Mouse (Mus musculus) lung, postnatal 36 days (tissue): ENCODE measurements around the gene Irf9.
A peak's percentile ranks its signal among the peaks of the same experiment; 100 is the strongest.

Source experiments
- DNase-seq: peaks from one replicate; pipeline ENCODE4 v3.0.0; 2022; ENCODE audit warnings: mixed read lengths

Gene Irf9

GRCm38 (mm10) chr14:55616844-55617243, 13.5 kb downstream of the Irf9 start:
- no peak for DNase-seq

GRCm38 (mm10) chr14:55617822-55618221, 14.5 kb downstream of the Irf9 start, which contains the start of gene Rec8:
Gene Rec8 (plus strand): TSS chr14:55618037.
- peak; percentile 57 for DNase-seq

- no peak for DNase-seq
Measured at GRCm38 (mm10) chr14:55618486-55619195, 15.3 kb downstream of the Irf9 start.

- DNase-seq = no peak
Measured at GRCm38 (mm10) chr14:55628077-55628827, 24.9 kb downstream of the Irf9 start.

- DNase-seq = peak; percentile 76
Measured at GRCm38 (mm10) chr14:55629312-55629711, 25.9 kb downstream of the Irf9 start.

- DNase-seq = peak; percentile 18
Measured at GRCm38 (mm10) chr14:55634874-55635522, 31.6 kb downstream of the Irf9 start.

- DNase-seq = peak; percentile 95
Measured at GRCm38 (mm10) chr14:55635523-55636007, 32.2 kb downstream of the Irf9 start, which contains the start of gene Ipo4. Gene Ipo4 (minus strand): TSS chr14:55635957.

GRCm38 (mm10) chr14:55637795-55638194, 34.4 kb downstream of the Irf9 start, which contains the start of gene Gm49378:
Gene Gm49378 (minus strand): TSS chr14:55637895.
- DNase-seq = no peak

- no peak for DNase-seq
Measured at GRCm38 (mm10) chr14:55640816-55641215, 37.4 kb downstream of the Irf9 start.

- DNase-seq = no peak
Measured at GRCm38 (mm10) chr14:55641291-55641690, 37.9 kb downstream of the Irf9 start.

- no peak for DNase-seq
Measured at GRCm38 (mm10) chr14:55642679-55643059, 39.3 kb downstream of the Irf9 start.

- DNase-seq = peak; percentile 84
Measured at GRCm38 (mm10) chr14:55643060-55643907, 39.9 kb downstream of the Irf9 start, which contains the start of gene Tm9sf1. Gene Tm9sf1 (minus strand): TSS chr14:55643806.

GRCm38 (mm10) chr14:55644261-55644888, 41.0 kb downstream of the Irf9 start:
- peak; percentile 15 for DNase-seq

GRCm38 (mm10) chr14:55649884-55650283, 46.5 kb downstream of the Irf9 start, which contains the start of gene Tssk4:
Gene Tssk4 (plus strand): TSS chr14:55650184.
- no peak for DNase-seq

- DNase-seq = no peak
Measured at GRCm38 (mm10) chr14:55651528-55651927, 48.2 kb downstream of the Irf9 start.

GRCm38 (mm10) chr14:55656935-55657334, 53.6 kb downstream of the Irf9 start:
- no peak for DNase-seq

GRCm38 (mm10) chr14:55658011-55658410, 54.6 kb downstream of the Irf9 start:
- no peak for DNase-seq
